Comparison of ENCODE assay signal across 20 mouse cellular contexts in the genomic region with DNA sequence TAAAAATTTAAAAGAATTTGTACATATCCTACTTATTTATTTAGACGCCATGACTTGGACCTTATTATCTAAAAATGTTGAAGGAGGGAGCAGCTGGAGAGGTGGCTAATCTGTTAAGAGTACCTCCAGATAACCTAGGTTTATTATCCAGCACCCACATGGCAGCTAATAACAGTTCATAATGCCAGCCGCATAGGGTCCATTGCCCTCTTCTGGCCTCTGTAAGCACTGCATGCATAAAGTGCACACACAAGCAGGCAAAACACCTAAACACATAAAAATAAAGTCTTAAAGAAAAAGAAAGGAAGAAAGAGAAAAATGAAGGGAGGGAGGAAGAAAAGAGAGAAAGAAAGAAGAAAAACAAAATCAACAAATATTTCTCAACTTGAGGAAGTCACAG. TPM values are rescaled to one million over a fixed set of nuclear protein-coding genes. Genes with fewer than 3 reads are reported as not detected.
A peak's percentile ranks its signal among the peaks of the same experiment; 100 is the strongest.
DNase-seq lines count a peak whose midpoint lies in the region; ATAC-seq and TF ChIP-seq lines count a peak whose summit lies in the region.
"Had no signal": no experiment of that assay in that cellular context is flagged by ENCODE, and none has a peak within 500 bp of the region (broad histone marks: within the 10 kb centered on the region; RNA-seq: fewer than 3 reads in every experiment).

No protein-coding gene starts in this region.

- no peaks in the 10 kb centered on the region for H3K9me3 ChIP-seq in ES-Bruce4 (replicated peaks; ENCODE audit: control insufficient read depth, insufficient read depth, low read length, poor library complexity, severe bottlenecking)
- H3K9me3 ChIP-seq in hindbrain, embryonic 11.5 days (ENCODE audit: control insufficient read depth, low read length): no peaks in the 10 kb centered on the region
- H3K9me3 ChIP-seq: embryonic facial prominence, embryonic 13.5 days; forebrain, embryonic 13.5 days; hindbrain, embryonic 13.5 days; midbrain, embryonic 15.5 days; neural tube, embryonic 13.5 days had no signal

- no peak overlapping the region for H3K4me2 ChIP-seq in hindbrain, embryonic 11.5 days (replicated peaks; ENCODE audit: low read depth, low read length)
- H3K4me2 ChIP-seq: embryonic facial prominence, embryonic 13.5 days; forebrain, embryonic 13.5 days; heart, embryonic 11.5 days; hindbrain, embryonic 13.5 days; midbrain, embryonic 15.5 days; neural tube, embryonic 13.5 days had no signal

- H3K4me1 ChIP-seq in ES-Bruce4 (ENCODE audit: control insufficient read depth, insufficient read depth, low read length): no peaks in the 10 kb centered on the region
- H3K4me1 ChIP-seq in hindbrain, embryonic 11.5 days (replicated peaks; ENCODE audit: control insufficient read depth, insufficient read depth, low read length): peaks cover 8% of the 10 kb centered on the region; the same call in 1 of the 2 replicates

- peak; percentile 12 for TF ChIP-seq CTCF in left cerebral cortex, adult 2 months (IDR thresholded peaks at IDR 0.05)
- TF ChIP-seq CTCF in ES-Bruce4 (IDR thresholded peaks at IDR 0.05; ENCODE audit: low read depth, low read length): peak; percentile 32
- TF ChIP-seq CTCF in brain, embryonic 14.5 days (IDR thresholded peaks at IDR 0.05; ENCODE audit: borderline replicate concordance, extremely low read depth, insufficient read depth, insufficient read length): peak; percentile 14; the same call in 1 of the 2 replicates

- no peak for TF ChIP-seq POLR2A in ES-Bruce4 (IDR thresholded peaks at IDR 0.05; ENCODE audit: insufficient read depth, low read length)
- TF ChIP-seq POLR2A in brain, embryonic 14.5 days (IDR thresholded peaks at IDR 0.05; ENCODE audit: borderline replicate concordance, extremely low read depth, insufficient read depth, insufficient read length, poor library complexity, severe bottlenecking): no peak

- no peak overlapping the region for H3K27ac ChIP-seq in left cerebral cortex, adult 2 months
- H3K27ac ChIP-seq in ES-Bruce4 (ENCODE audit: insufficient read depth, low read length): no peak overlapping the region
- H3K27ac ChIP-seq in hindbrain, embryonic 11.5 days (ENCODE audit: low read depth, low read length): no peak overlapping the region
- H3K27ac ChIP-seq: embryonic facial prominence, embryonic 13.5 days; forebrain, embryonic 13.5 days; hindbrain, embryonic 13.5 days; midbrain, embryonic 15.5 days; neural tube, embryonic 13.5 days had no signal

- TF ChIP-seq EP300 in ES-Bruce4 (IDR thresholded peaks at IDR 0.05; ENCODE audit: insufficient read depth, low read depth, low read length): no peak

- H3K36me3 ChIP-seq in ES-Bruce4 (ENCODE audit: control insufficient read depth, insufficient read depth, low read length, poor library complexity, severe bottlenecking): no peaks in the 10 kb centered on the region
- no peaks in the 10 kb centered on the region for H3K36me3 ChIP-seq in hindbrain, embryonic 11.5 days (ENCODE audit: control insufficient read depth, insufficient read depth, low read length)
- H3K36me3 ChIP-seq: embryonic facial prominence, embryonic 13.5 days; hindbrain, embryonic 13.5 days; midbrain, embryonic 15.5 days; neural tube, embryonic 13.5 days had no signal

- H3K27me3 ChIP-seq in ES-Bruce4 (ENCODE audit: control insufficient read depth, insufficient read depth, low read length, poor library complexity, severe bottlenecking): no peaks in the 10 kb centered on the region
- H3K27me3 ChIP-seq in hindbrain, embryonic 11.5 days (ENCODE audit: control insufficient read depth, insufficient read depth, low read length): no peaks in the 10 kb centered on the region
- H3K27me3 ChIP-seq: embryonic facial prominence, embryonic 13.5 days; forebrain, embryonic 13.5 days; hindbrain, embryonic 13.5 days; midbrain, embryonic 15.5 days; neural tube, embryonic 13.5 days had no signal

- no peak for ATAC-seq in CD4-positive, CD25-positive, alpha-beta regulatory T cell, adult 4 months
- ATAC-seq in hindbrain, embryonic 11.5 days (ENCODE audit: low FRiP score): no peak
- ATAC-seq: forebrain, embryonic 13.5 days; midbrain, embryonic 15.5 days had no signal

- peak; percentile 35 for DNase-seq in CD4-positive, CD25-positive, alpha-beta regulatory T cell, adult 2 months (ENCODE audit: low read depth, low spot score)
- no peak for DNase-seq in left cerebral cortex, adult 2 months (ENCODE audit: extremely low spot score in 1 of 2, low spot score in 2 of 2)
- no peak for DNase-seq in left cerebral cortex, postnatal 4 days
- DNase-seq in brain, embryonic 14.5 days (ENCODE audit: low read depth): no peak
- DNase-seq in spleen, postnatal 36 days (ENCODE audit: low spot score in 2 of 2): no peak
- no peak for DNase-seq in hindbrain, embryonic 11.5 days (ENCODE audit: low spot score)
- DNase-seq: cerebellum, adult 18-20 months; kidney, adult 9 months; lung, postnatal 36 days had no signal

- intact Hi-C loops in left cerebral cortex, adult 2 months (cut with DNase I): loop anchor here (10.0 kb wide), 1 partner anchor 602 kb away; a partner anchor contains a TSS
- intact Hi-C loops in left cerebral cortex, postnatal 4 days (cut with DNase I): no loop called here

- no peak overlapping the region for H3K9ac ChIP-seq in ES-Bruce4 (ENCODE audit: low read depth, poor library complexity, severe bottlenecking)
- no peak overlapping the region for H3K9ac ChIP-seq in hindbrain, embryonic 11.5 days (ENCODE audit: low read depth, low read length)
- H3K9ac ChIP-seq: embryonic facial prominence, embryonic 13.5 days; forebrain, embryonic 13.5 days; hindbrain, embryonic 13.5 days; midbrain, embryonic 15.5 days; neural tube, embryonic 13.5 days had no signal

- 86% methylated on average over 2 of the region's 2 CpGs for WGBS in hindbrain, embryonic 11.5 days

- no peak overlapping the region for H3K4me3 ChIP-seq in left cerebral cortex, adult 2 months
- H3K4me3 ChIP-seq in ES-Bruce4 (ENCODE audit: low read depth, low read length): no peak overlapping the region
- no peak overlapping the region for H3K4me3 ChIP-seq in hindbrain, embryonic 11.5 days (ENCODE audit: low read depth, low read length)
- H3K4me3 ChIP-seq: embryonic facial prominence, embryonic 13.5 days; forebrain, embryonic 13.5 days; hindbrain, embryonic 13.5 days; midbrain, embryonic 15.5 days; neural tube, embryonic 13.5 days had no signal

RNA-seq across cellular contexts. Expression of a gene that starts 4.2 kb away (rescaled TPM):
- 10 to 100 TPM; 59.6 to 89.5 TPM for polyA plus RNA-seq in CD4-positive, CD25-positive, alpha-beta regulatory T cell, adult 4 months (2017; shearing (Covaris generic))
- total RNA-seq in left cerebral cortex, adult 2 months (2021): 10 to 100 TPM; 11.1 to 14.8 TPM
- total RNA-seq in left cerebral cortex, postnatal 4 days (2021): 10 to 100 TPM; 13.4 to 14.1 TPM
- 201 and 203 TPM in 2 replicates for polyA plus RNA-seq in ES-Bruce4 (2011; ENCODE audit: insufficient read depth, insufficient read length, low read depth, missing spikeins)
- polyA plus RNA-seq in brain, embryonic 14.5 days (2012; rRNA removed): 462 and 655 TPM in 2 replicates
- 57.6 and 66.0 TPM in 2 replicates for polyA plus RNA-seq in hindbrain, embryonic 11.5 days (2014; fragmentation: Nextera tagmentation; extraction: Ambion mirVana)

RNA-seq across cellular contexts. Expression of a gene that starts 45.6 kb away (rescaled TPM):
- polyA plus RNA-seq in CD4-positive, CD25-positive, alpha-beta regulatory T cell, adult 4 months (2017; shearing (Covaris generic)): 10 to 100 TPM; 37.8 to 60.1 TPM
- total RNA-seq in left cerebral cortex, adult 2 months (2021): 10 to 100 TPM; 79.8 to 85.7 TPM
- total RNA-seq in left cerebral cortex, postnatal 4 days (2021): 10 to 100 TPM; 44.3 to 46.7 TPM
- 47.9 and 51.9 TPM in 2 replicates for polyA plus RNA-seq in ES-Bruce4 (2011; ENCODE audit: insufficient read depth, insufficient read length, low read depth, missing spikeins)
- 46.2 and 48.4 TPM in 2 replicates for polyA plus RNA-seq in brain, embryonic 14.5 days (2012; rRNA removed)
- 26.2 and 30.1 TPM in 2 replicates for polyA plus RNA-seq in hindbrain, embryonic 11.5 days (2014; fragmentation: Nextera tagmentation; extraction: Ambion mirVana)

RNA-seq across cellular contexts. Expression of a gene that starts 51.1 kb away (rescaled TPM):
- 10 to 100 TPM; 41.4 to 42.2 TPM for polyA plus RNA-seq in CD4-positive, CD25-positive, alpha-beta regulatory T cell, adult 4 months (2017; shearing (Covaris generic))
- total RNA-seq in left cerebral cortex, adult 2 months (2021): 10 to 100 TPM; 35.3 to 39.2 TPM
- 10 to 100 TPM; 41.7 to 46.1 TPM for total RNA-seq in left cerebral cortex, postnatal 4 days (2021)
- 40.2 and 49.3 TPM in 2 replicates for polyA plus RNA-seq in ES-Bruce4 (2011; ENCODE audit: insufficient read depth, insufficient read length, low read depth, missing spikeins)
- 42.5 and 48.8 TPM in 2 replicates for polyA plus RNA-seq in brain, embryonic 14.5 days (2012; rRNA removed)
- 14.7 and 15.5 TPM in 2 replicates for polyA plus RNA-seq in hindbrain, embryonic 11.5 days (2014; fragmentation: Nextera tagmentation; extraction: Ambion mirVana)

RNA-seq across cellular contexts. Expression of a gene that starts 51.5 kb away (rescaled TPM):
- polyA plus RNA-seq in CD4-positive, CD25-positive, alpha-beta regulatory T cell, adult 4 months (2017; shearing (Covaris generic)): 1 to 10 TPM in 1 of 2 experiments, not detected in 1; 1.5 TPM
- 1 to 10 TPM in 1 of 2 experiments, not detected in 1; 2.1 TPM for total RNA-seq in left cerebral cortex, adult 2 months (2021)
- total RNA-seq in left cerebral cortex, postnatal 4 days (2021): 1 to 10 TPM in 1 of 2 experiments, not detected in 1; 2.2 TPM
- polyA plus RNA-seq in ES-Bruce4 (2011; ENCODE audit: insufficient read depth, insufficient read length, low read depth, missing spikeins): not detected in 2 replicates
- polyA plus RNA-seq in brain, embryonic 14.5 days (2012; rRNA removed): not detected in 2 replicates
- polyA plus RNA-seq in hindbrain, embryonic 11.5 days (2014; fragmentation: Nextera tagmentation; extraction: Ambion mirVana): 0.93 TPM in 1 of 2 replicates, not detected in the other
- total RNA-seq: common myeloid progenitor, adult 5-6 weeks; liver, adult 2 months had no signal
- polyA plus RNA-seq: embryonic facial prominence, embryonic 13.5 days; forebrain, embryonic 13.5 days; heart, embryonic 11.5 days; hindbrain, embryonic 13.5 days; liver, adult 2 months; midbrain, embryonic 15.5 days; neural tube, embryonic 13.5 days; spleen, adult 2 months had no signal
